Mouse (Mus musculus) kidney, adult 2 months (tissue): ENCODE results near the gene Sh2d4b.

Experiments used
- CTCF ChIP-seq: fragments of 200-500 bp; conservative IDR thresholded peaks from 2 replicates; pipeline ENCODE4 v1.5.1; 2011; ENCODE audit warnings: low read depth, mild to moderate bottlenecking, control low read depth, low read length, moderate library complexity, mixed read lengths; ENCODE audit not compliant: insufficient read depth, insufficient read length
- POLR2A ChIP-seq: fragments of 200-500 bp; IDR thresholded peaks from one replicate; pipeline ENCODE4 v1.6.1; 2011; ENCODE audit warnings: low read depth, low read length, control low read depth

- TF ChIP-seq CTCF: no peak
- TF ChIP-seq POLR2A: no peak
Observed at GRCm38 (mm10) chr14:40933328-40933727, 40.3 kb upstream of the Sh2d4b start.
